Mouse (Mus musculus): ENCODE measurements around the gene Tmem179. TPM values are rescaled to one million over a fixed set of nuclear protein-coding genes. Genes with fewer than 3 reads are reported as not detected.

Tmem179 gene
- polyA plus RNA-seq, 1 experiment from 2014 or later = 1.5 TPM

DNA sequence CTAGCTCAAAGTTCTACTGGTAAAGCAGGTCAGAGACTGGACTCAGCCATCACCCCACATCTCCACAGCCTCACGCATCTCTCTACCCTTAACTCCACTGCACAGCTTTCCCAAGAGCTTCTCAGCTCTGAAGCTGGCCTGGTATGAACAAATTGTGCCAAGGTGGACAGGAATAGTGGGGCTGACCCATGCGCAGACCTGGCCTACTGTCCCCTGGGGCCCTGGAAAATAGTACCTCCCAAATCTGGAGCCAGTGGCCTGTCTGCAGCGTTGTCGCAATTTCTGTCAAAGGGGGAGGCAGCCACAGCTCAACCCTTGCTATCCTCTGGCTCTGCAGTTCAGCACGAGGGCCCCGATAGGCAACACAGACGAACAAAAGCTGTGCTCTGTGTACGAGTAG, 27.4 kb downstream of the Tmem179 start, which contains the start of gene A530016L24Rik:
Gene A530016L24Rik, plus strand, starts transcription at position 315 of the 400 bp plus-strand sequence.
- Histone ChIP-seq H3K27me3 (replicated peaks; ENCODE audit: low read depth, poor library complexity, severe bottlenecking) (no peaks in the 10 kb centered on the region), H3K4me1 (peaks cover 38% of the 10 kb centered on the region), H3K4me3 (no peak within 1 kb of the TSS), H3K9me3 (no peaks in the 10 kb centered on the region), H3K27ac (replicated peaks) (peak within 1 kb of the TSS; percentile 35), H3K36me3 (replicated peaks) (no peaks in the 10 kb centered on the region)
- DNase-seq (ENCODE audit: low spot score) = no peak
- WGBS = 85% methylated on average over 8 of the region's 8 CpGs

DNA sequence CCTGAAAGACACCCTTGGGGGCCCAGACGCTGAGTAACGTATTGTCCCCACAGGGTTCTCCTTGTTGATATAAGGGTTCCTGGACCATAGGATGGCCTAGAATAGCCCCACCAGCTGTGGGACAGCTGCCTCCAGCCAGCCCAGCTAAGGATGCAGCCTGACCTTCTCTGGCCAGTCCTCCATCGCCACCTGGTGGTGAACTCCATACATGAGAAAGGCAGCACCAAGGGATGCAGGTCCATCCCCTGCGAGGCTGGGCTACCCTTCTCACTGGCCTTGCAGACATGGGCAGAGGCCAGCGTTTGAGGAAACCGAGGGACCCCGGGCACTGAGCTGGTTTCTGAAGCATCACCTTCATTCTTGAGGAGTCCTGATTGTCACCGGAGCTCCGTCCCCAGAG, 42.8 kb downstream of the Tmem179 start:
- H3K9me3 ChIP-seq = no peaks in the 10 kb centered on the region
- peaks cover 59% of the 10 kb centered on the region for H3K27me3 ChIP-seq (replicated peaks; ENCODE audit: low read depth, poor library complexity, severe bottlenecking)
- no peaks in the 10 kb centered on the region for H3K36me3 ChIP-seq (replicated peaks)
- H3K27ac ChIP-seq (replicated peaks) = no peak overlapping the region
- WGBS = 19% methylated on average over 9 of the region's 9 CpGs
- H3K4me3 ChIP-seq = no peak overlapping the region
- peak; percentile 87 for DNase-seq (ENCODE audit: low spot score)
- peaks cover 17% of the 10 kb centered on the region for H3K4me1 ChIP-seq

DNA sequence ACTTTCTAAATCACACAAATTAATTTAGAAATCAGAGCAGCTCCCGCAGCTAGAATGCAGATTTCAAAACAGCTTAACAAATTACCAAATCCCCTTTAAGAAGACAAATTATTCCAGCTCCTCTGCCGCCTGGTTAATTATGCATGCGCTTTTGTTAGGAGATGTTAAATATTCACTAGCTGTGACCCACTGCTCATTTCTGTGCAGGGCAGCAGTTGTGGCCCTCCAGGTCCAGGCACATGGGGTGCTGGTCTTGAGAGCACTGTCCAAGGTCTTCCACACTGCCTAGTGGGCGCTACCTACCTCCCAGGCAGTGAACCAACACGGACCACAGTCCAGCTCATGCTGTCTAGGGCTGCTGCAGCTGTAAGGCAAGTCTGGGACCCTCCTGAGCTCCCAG, 46.3 kb downstream of the Tmem179 start:
- H3K4me3 ChIP-seq = no peak overlapping the region
- H3K4me1 ChIP-seq = peaks cover 21% of the 10 kb centered on the region
- no peaks in the 10 kb centered on the region for H3K36me3 ChIP-seq (replicated peaks)
- peaks cover 39% of the 10 kb centered on the region for H3K27me3 ChIP-seq (replicated peaks; ENCODE audit: low read depth, poor library complexity, severe bottlenecking)
- H3K9me3 ChIP-seq = no peaks in the 10 kb centered on the region
- no peak overlapping the region for H3K27ac ChIP-seq (replicated peaks)
- 76% methylated on average over 5 of the region's 5 CpGs for WGBS
- no peak for DNase-seq (ENCODE audit: low spot score)

DNA sequence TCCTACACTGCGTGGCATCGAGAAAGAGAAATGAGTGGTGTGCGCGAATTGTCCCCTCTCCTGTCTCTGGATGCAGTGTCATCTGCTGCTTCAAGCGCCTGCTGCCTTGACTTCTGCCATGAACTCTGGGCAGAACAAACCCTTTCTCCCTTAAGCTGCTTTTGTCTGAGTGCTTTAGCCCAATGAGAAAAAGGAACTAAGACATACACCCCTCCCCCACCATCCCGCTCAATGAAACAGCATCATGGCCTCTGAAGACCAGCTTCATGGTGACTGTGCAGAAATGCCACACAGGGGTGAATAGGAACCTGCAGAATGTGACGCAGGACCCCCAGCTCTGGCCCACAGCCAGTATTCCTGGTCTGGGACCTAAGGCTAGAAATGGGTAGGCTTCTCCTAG, 47.2 kb downstream of the Tmem179 start:
- no peaks in the 10 kb centered on the region for H3K9me3 ChIP-seq
- no peaks in the 10 kb centered on the region for H3K36me3 ChIP-seq (replicated peaks)
- DNase-seq (ENCODE audit: low spot score) = no peak
- WGBS = 92% methylated on average over 7 of the region's 7 CpGs
- peaks cover 27% of the 10 kb centered on the region for H3K4me1 ChIP-seq
- no peak overlapping the region for H3K27ac ChIP-seq (replicated peaks)
- no peak overlapping the region for H3K4me3 ChIP-seq
- peaks cover 31% of the 10 kb centered on the region for H3K27me3 ChIP-seq (replicated peaks; ENCODE audit: low read depth, poor library complexity, severe bottlenecking)

DNA sequence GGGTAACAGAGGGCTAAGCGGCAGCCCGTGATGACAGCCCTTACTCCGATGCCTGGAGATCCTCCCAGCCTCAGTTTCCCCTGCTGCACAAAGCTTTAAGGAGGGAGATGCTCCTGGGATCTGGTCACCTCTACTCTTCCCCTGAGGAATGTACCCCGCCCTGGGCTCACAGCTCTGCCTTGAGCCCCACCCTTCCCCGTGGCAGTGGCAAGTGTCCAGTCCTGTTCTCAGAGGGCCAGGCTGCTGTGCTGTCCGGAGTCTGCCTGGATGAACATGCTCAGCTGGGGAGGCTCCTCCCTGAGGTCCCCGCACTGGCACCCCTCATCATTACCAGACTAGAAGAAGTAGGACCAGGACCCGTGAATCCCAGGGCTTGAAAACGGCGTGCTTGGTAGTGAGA, 49.2 kb downstream of the Tmem179 start:
- Histone ChIP-seq H3K27me3 (replicated peaks; ENCODE audit: low read depth, poor library complexity, severe bottlenecking) (peaks cover 16% of the 10 kb centered on the region), H3K4me1 (peaks cover 31% of the 10 kb centered on the region)

DNA sequence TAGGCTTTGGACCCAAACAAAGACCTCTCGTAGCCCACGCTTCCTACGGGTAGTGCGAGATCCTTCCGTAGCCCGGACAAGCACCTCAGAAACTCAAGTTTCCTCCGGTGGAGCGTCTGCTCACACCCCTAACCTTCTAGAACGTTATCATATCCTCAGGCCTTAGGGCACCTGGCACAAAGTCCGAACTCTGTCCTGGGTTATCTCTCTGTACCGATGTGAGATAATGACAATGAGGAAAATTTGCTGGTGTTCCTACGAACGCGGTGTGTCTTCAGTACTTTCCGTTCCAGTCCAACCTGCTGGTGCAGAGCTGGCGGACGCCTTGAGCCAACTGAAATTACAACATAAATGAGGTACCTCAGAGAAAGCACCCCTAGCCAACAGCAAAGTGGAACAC, 50.6 kb downstream of the Tmem179 start:
- peaks cover 37% of the 10 kb centered on the region for H3K4me1 ChIP-seq
- no peak overlapping the region for H3K4me3 ChIP-seq
- no peaks in the 10 kb centered on the region for H3K36me3 ChIP-seq (replicated peaks)
- H3K27me3 ChIP-seq (replicated peaks; ENCODE audit: low read depth, poor library complexity, severe bottlenecking) = peaks cover 3% of the 10 kb centered on the region
- WGBS = 93% methylated on average over 17 of the region's 17 CpGs
- DNase-seq (ENCODE audit: low spot score) = no peak
- no peak overlapping the region for H3K27ac ChIP-seq (replicated peaks)
- H3K9me3 ChIP-seq = no peaks in the 10 kb centered on the region

More for the DNA sequence above, 49.2 kb downstream of the Tmem179 start:
- H3K36me3 ChIP-seq (replicated peaks) = no peaks in the 10 kb centered on the region
- H3K27ac ChIP-seq (replicated peaks) = no peak overlapping the region
- no peak for DNase-seq (ENCODE audit: low spot score)
- no peak overlapping the region for H3K4me3 ChIP-seq
- WGBS = 80% methylated on average over 10 of the region's 10 CpGs
- H3K9me3 ChIP-seq = no peaks in the 10 kb centered on the region

DNA sequence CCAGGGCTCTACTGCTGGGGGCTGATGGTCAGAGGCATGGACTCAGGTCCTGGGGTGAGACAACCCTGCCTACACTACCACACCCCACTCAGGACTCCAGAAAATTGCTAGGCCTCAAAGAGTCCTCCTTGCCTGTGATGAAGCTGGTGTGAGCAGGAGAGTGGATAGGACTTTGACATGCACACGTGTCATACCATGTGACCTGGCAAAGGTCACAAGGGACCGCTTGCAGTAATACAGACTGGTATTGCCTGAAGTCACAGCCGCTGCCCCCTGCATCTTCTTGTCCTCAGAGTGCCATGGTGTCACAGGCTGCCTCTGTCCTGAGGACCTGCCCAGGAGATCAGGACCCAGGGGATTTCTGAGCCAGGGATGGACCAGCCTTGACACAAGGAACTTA, 52.0 kb downstream of the Tmem179 start:
- Histone ChIP-seq H3K27ac (replicated peaks) (no peak overlapping the region), H3K9me3 (no peaks in the 10 kb centered on the region), H3K4me3 (no peak overlapping the region), H3K27me3 (replicated peaks; ENCODE audit: low read depth, poor library complexity, severe bottlenecking) (peaks cover 4% of the 10 kb centered on the region; the same call in 1 of the 2 replicates), H3K4me1 (peaks cover 33% of the 10 kb centered on the region), H3K36me3 (replicated peaks) (no peaks in the 10 kb centered on the region)
- 80% methylated on average over 3 of the region's 3 CpGs for WGBS
- DNase-seq (ENCODE audit: low spot score) = no peak

DNA sequence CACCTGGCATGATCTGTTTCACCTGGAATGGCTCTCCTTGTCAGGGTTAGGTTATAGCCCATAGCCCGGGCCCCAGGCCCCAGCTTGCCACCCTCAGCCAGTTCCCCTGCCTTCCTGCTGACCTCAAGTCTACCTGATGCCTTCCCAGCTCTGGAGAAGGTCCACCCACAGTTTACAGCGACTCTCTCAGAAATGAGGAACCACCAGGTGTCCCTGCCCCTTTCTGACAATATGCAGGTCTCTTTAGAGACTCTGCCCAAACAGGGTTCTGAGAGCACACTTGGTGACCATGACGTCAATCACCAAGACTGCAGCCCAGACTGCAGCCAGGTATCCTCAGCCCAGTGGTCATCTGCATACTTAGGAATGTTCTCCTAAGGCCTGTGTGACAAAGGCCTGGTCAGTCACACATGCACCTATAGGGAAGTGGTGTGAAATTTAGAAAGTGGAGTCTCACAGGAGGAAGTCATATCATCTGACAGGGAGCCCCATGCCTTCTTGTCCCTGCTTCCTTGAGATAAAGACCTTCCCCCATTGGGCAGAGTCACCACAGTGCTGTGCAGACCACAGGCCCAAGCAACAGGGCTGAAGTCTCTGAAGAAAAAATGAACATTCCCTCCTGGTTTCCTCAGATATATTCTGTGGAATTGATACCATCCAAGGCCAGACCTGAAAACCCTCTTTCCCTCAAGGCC, 52.6 kb downstream of the Tmem179 start:
- H3K36me3 ChIP-seq (replicated peaks) = no peaks in the 10 kb centered on the region
- WGBS = 88% methylated on average over 3 of the region's 3 CpGs
- DNase-seq (ENCODE audit: low spot score) = no peak
- H3K9me3 ChIP-seq = no peaks in the 10 kb centered on the region
- no peak overlapping the region for H3K4me3 ChIP-seq
- H3K27ac ChIP-seq (replicated peaks) = no peak overlapping the region
- peaks cover 4% of the 10 kb centered on the region; the same call in 1 of the 2 replicates for H3K27me3 ChIP-seq (replicated peaks; ENCODE audit: low read depth, poor library complexity, severe bottlenecking)
- peaks cover 27% of the 10 kb centered on the region for H3K4me1 ChIP-seq

DNA sequence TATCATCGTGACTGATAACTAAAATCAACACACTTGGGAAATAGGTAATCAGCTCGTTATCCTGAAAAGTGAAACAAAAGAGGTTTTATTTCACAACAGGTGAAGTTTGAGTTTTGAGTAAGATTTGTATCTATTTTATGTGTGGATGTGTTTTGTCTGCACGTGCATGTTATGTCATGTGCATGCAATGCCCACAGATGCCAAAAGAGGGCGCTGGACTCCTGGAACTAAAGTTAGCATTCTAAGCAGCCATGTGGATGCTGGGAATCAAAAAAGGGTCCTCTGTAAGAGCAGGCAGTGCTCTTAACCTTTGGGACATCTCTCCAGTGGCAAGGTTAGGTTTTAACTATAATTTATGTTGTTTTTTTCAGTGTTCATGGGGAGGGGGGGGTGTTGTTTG, 53.3 kb downstream of the Tmem179 start:
- WGBS = 80% methylated on average over 4 of the region's 4 CpGs
- peaks cover 27% of the 10 kb centered on the region for H3K4me1 ChIP-seq
- DNase-seq (ENCODE audit: low spot score) = no peak
- no peak overlapping the region for H3K27ac ChIP-seq (replicated peaks)
- H3K4me3 ChIP-seq = no peak overlapping the region
- no peaks in the 10 kb centered on the region for H3K36me3 ChIP-seq (replicated peaks)
- no peaks in the 10 kb centered on the region for H3K9me3 ChIP-seq
- H3K27me3 ChIP-seq (replicated peaks; ENCODE audit: low read depth, poor library complexity, severe bottlenecking) = peaks cover 4% of the 10 kb centered on the region; the same call in 1 of the 2 replicates

DNA sequence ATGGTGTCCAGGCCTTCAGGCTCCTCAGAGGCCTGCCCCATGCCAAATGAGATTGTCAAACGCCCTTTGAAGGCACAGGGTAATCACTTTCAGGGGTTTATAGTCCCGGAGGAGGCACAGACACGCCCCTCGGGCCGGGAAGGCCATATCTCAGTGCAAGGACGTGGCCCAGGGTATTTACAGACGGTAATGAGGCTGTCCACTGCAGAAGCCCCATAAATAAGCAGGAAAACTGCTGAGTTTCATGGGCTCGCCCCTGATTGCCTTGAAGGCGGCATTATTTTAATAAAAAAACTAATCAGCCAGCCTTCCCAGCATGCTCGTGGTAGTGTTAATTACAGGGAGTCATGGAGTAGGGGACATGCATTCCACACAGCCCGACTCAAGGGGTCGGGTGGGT, 54.1 kb downstream of the Tmem179 start:
- WGBS = 73% methylated on average over 12 of the region's 12 CpGs
- Histone ChIP-seq H3K36me3 (replicated peaks) (no peaks in the 10 kb centered on the region), H3K9me3 (no peaks in the 10 kb centered on the region), H3K27ac (replicated peaks) (no peak overlapping the region), H3K4me1 (peaks cover 31% of the 10 kb centered on the region), H3K4me3 (no peak overlapping the region), H3K27me3 (replicated peaks; ENCODE audit: low read depth, poor library complexity, severe bottlenecking) (peaks cover 4% of the 10 kb centered on the region; the same call in 1 of the 2 replicates)
- no peak for DNase-seq (ENCODE audit: low spot score)

DNA sequence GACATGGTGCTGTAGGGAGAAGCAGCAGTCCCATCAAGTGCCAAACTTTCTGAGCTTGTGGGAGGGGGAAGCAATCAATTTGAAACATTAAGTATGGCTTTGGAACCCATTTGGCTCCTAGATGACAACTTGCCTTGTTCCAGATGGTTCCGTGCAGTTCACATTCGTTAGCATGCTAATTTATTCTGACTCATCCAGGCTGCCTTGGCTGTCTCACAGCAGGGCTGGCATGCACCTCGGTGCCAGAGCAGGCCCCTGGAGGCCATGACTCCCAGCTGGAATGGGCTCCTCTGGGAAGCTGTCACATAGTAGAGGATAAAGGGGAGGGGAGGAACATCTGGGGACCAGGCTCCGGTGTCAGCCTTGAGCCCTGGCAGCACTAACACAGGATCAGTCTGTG, 58.7 kb downstream of the Tmem179 start:
- H3K27ac ChIP-seq (replicated peaks) = no peak overlapping the region
- DNase-seq (ENCODE audit: low spot score) = no peak
- H3K36me3 ChIP-seq (replicated peaks) = no peaks in the 10 kb centered on the region
- H3K4me3 ChIP-seq = no peak overlapping the region
- H3K4me1 ChIP-seq = peaks cover 23% of the 10 kb centered on the region
- no peaks in the 10 kb centered on the region for H3K9me3 ChIP-seq
- 52% methylated on average over 4 of the region's 4 CpGs for WGBS
- 0 out of 2 replicates have a peak, but pooled peaks cover 4% of the 10 kb centered on the region for H3K27me3 ChIP-seq (replicated peaks; ENCODE audit: low read depth, poor library complexity, severe bottlenecking)

DNA sequence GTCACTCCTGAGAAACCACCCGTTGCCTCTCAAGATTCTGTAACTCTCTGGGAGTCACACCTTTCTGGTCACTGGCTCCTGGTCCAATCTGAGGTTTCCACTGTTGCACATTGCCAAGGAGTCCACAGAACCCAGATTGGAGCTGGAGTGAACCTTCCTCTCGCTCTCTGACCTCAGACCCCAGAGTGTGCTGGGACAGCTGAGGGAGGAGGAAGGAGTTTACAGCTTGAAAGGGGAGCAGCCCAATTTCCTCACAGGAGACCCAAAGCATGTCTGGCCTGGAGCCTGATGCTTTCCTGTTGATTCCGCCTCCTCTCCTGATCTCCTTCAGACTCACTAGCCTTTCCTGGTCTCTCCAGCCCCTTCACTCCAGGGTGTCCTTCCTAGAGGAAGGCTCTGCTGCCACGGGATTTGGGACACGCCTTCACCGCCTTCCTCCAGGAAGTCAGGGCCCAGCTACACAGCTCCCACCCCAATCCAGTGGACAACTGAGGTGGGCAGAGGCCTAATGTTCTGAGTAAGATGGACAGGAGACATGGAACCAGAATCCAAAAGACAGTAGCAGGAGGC, 60.3 kb downstream of the Tmem179 start:
- peaks cover 14% of the 10 kb centered on the region for H3K4me1 ChIP-seq

DNA sequence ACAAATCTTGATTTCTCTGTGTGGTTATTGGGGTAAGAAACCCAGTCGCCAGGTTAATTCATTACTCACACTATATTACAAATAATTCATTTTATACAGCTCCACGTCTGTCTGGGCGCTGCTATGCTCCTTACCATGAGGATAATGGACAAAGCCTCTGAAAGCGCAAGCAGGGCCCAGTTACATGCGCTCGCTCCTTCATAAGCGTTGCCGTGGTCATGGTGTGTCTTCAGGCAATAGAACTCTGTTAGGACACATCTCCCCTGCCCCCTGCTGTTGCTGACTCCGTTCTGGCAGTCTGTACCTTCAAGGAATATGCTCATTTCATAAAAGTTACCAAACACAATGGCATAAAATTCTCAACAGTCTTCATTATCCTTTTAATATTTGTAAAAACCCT, 64.7 kb downstream of the Tmem179 start:
- DNase-seq (ENCODE audit: low spot score) = no peak
- H3K27ac ChIP-seq (replicated peaks) = no peak overlapping the region
- WGBS = 90% methylated on average over 9 of the region's 9 CpGs
- peaks cover 3% of the 10 kb centered on the region; the same call in 1 of the 2 replicates for H3K9me3 ChIP-seq
- H3K4me3 ChIP-seq = no peak overlapping the region
- H3K27me3 ChIP-seq (replicated peaks; ENCODE audit: low read depth, poor library complexity, severe bottlenecking) = no peaks in the 10 kb centered on the region
- no peaks in the 10 kb centered on the region for H3K36me3 ChIP-seq (replicated peaks)
- H3K4me1 ChIP-seq = peaks cover 24% of the 10 kb centered on the region

More for the DNA sequence above, 60.3 kb downstream of the Tmem179 start:
- H3K27ac ChIP-seq (replicated peaks) = no peak overlapping the region
- 71% methylated on average over 6 of the region's 6 CpGs for WGBS
- H3K9me3 ChIP-seq = no peaks in the 10 kb centered on the region
- H3K4me3 ChIP-seq = no peak overlapping the region
- H3K27me3 ChIP-seq (replicated peaks; ENCODE audit: low read depth, poor library complexity, severe bottlenecking) = 0 out of 2 replicates have a peak, but pooled peaks cover 4% of the 10 kb centered on the region
- no peak for DNase-seq (ENCODE audit: low spot score)
- H3K36me3 ChIP-seq (replicated peaks) = no peaks in the 10 kb centered on the region

All from embryonic facial prominence, embryonic 10.5 days (tissue).